Mouse (Mus musculus) intestine, postnatal 0 days (tissue): Measurements from ENCODE around the gene Mlst8. TPM values are rescaled to one million over a fixed set of nuclear protein-coding genes. Genes with fewer than 3 reads are reported as not detected.

ENCODE experiments used
- ATAC-seq: fragments of 200-750 bp; cut with Nextera tagmentation; 2 replicates; pipeline ENCODE4 v1.8.0; 2017; ENCODE audit warnings: mild to moderate bottlenecking, moderate TSS enrichment, moderate library complexity
- H3K27ac ChIP-seq: fragments of 300-500 bp; sonication (generic); 2 replicates; pipeline ENCODE4 v1.5.1; 2014; ENCODE audit warnings: mild to moderate bottlenecking, low read depth, low read length, moderate library complexity
- H3K27me3 ChIP-seq: fragments of 300-500 bp; sonication (generic); replicated peaks from 2 replicates; pipeline ENCODE4 v1.6.1; 2014; ENCODE audit warnings: low read length, mixed read lengths; ENCODE audit not compliant: control insufficient read depth, insufficient read depth
- H3K36me3 ChIP-seq: fragments of 300-500 bp; sonication (generic); 2 replicates; pipeline ENCODE4 v1.6.1; 2014; ENCODE audit warnings: mild to moderate bottlenecking, moderate library complexity; ENCODE audit not compliant: control insufficient read depth, insufficient read depth
- H3K4me1 ChIP-seq: fragments of 300-500 bp; sonication (generic); replicated peaks from 2 replicates; pipeline ENCODE4 v1.6.1; 2014; ENCODE audit warnings: antibody characterized with exemption, low read length, mixed read lengths; ENCODE audit not compliant: control insufficient read depth, insufficient read depth
- H3K4me2 ChIP-seq: fragments of 300-500 bp; sonication (generic); replicated peaks from 2 replicates; pipeline ENCODE4 v1.6.1; 2014; ENCODE audit warnings: low read depth, mild to moderate bottlenecking, moderate library complexity
- H3K4me3 ChIP-seq: fragments of 300-500 bp; sonication (generic); 2 replicates; pipeline ENCODE4 v1.5.1; 2014; ENCODE audit warnings: low read depth, low read length
- H3K9ac ChIP-seq: fragments of 300-500 bp; sonication (generic); 2 replicates; pipeline ENCODE4 v1.6.1; 2014; ENCODE audit warnings: mild to moderate bottlenecking, low read depth, low read length
- H3K9me3 ChIP-seq: fragments of 300-500 bp; sonication (generic); 2 replicates; pipeline ENCODE4 v1.6.1; 2016; ENCODE audit warnings: mixed run types; ENCODE audit not compliant: control insufficient read depth
- CTCF ChIP-seq: sonication (generic); IDR thresholded peaks from 2 replicates; pipeline ENCODE4 v1.5.1; 2016; ENCODE audit warnings: low read depth, mild to moderate bottlenecking, control low read depth, antibody characterized with exemption, moderate library complexity
- WGBS: fragments of 180-500 bp; shearing (Covaris S2); extraction: QIAGEN DNeasy Blood & Tissue Kit; methylation state at CpG from one replicate; pipeline ENCODE4 v1.1.7; 2014; 5-methylcytosine and 5-hydroxymethylcytosine counted together
- polyA plus RNA-seq: library from polyadenylated mRNA; unstranded; fragments of >200 nt; fragmentation: Nextera tagmentation; extraction: Ambion mirVana; gene quantifications from 2 replicates; pipeline ENCODE4 v1.2.1, GENCODE M21; 2015

Mlst8 gene
- polyA plus RNA-seq, 1 experiment from 2014 or later = 11.9 TPM

DNA sequence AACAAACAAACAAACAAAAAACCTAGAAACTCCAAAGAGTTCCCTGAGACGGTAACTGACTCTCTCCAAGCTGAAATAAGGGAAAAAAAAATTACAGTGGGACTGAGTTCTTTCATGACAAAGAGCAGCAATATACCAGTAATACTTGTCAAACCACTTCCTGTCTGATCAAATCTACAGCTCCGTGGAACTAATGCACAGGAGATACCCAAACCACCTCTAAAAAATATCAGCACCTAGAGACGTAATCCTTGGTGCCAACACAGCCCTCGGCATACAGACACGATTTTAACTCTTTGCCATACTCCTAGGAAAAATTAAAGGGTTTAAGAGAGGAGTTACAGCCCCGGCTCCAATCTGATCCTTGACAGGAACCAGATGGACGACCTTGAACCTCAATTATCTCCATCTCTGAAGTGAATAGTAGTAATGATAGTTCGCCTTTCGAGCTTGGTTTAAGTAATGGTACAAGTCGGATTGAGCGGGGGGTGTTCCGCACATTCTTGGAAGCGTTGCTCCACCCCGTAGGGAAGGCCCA is 24.6 kb downstream of the Mlst8 start:
- no peak for TF ChIP-seq CTCF
- WGBS = under 1% methylated on average over 14 of the region's 14 CpGs
- no peak for ATAC-seq

DNA sequence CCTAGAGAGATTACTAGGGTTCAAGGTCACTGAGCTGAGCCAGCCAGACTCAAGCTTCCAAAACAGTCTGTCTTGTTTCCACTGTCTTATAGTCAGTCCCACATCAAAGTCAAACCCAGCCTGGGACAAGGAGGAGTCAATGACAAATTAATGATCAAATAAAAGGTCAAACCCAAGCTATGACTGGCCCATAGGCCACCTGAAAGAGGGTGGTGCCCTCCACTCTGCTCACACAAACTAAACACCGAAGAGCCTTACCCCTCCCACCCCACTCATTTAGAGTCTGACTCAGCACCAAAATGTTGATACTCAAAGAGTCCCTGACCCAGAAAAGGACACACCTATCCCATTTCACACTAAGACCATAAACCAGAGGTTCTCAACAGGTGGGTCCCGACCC is 25.5 kb downstream of the Mlst8 start:
- Histone ChIP-seq H3K27me3 (no peaks in the 10 kb centered on the region), H3K4me2 (no peak overlapping the region), H3K9me3 (no peaks in the 10 kb centered on the region), H3K9ac (no peak overlapping the region), H3K36me3 (peaks cover 28% of the 10 kb centered on the region), H3K4me3 (no peak overlapping the region), H3K27ac (no peak overlapping the region), H3K4me1 (0 out of 2 replicates have a peak, but pooled peaks cover 3% of the 10 kb centered on the region)
- TF ChIP-seq CTCF = no peak
- WGBS = 61% methylated on average over 2 of the region's 2 CpGs
- no peak for ATAC-seq

More for the DNA sequence above, 24.6 kb downstream of the Mlst8 start:
- Histone ChIP-seq H3K27me3 (no peaks in the 10 kb centered on the region), H3K27ac (peak overlapping the region; percentile 96), H3K4me2 (peak overlapping the region; percentile 74), H3K4me1 (0 out of 2 replicates have a peak, but pooled peaks cover 3% of the 10 kb centered on the region), H3K9me3 (no peaks in the 10 kb centered on the region), H3K36me3 (peaks cover 19% of the 10 kb centered on the region), H3K4me3 (peak overlapping the region; percentile 77), H3K9ac (peak overlapping the region; percentile 90)

DNA sequence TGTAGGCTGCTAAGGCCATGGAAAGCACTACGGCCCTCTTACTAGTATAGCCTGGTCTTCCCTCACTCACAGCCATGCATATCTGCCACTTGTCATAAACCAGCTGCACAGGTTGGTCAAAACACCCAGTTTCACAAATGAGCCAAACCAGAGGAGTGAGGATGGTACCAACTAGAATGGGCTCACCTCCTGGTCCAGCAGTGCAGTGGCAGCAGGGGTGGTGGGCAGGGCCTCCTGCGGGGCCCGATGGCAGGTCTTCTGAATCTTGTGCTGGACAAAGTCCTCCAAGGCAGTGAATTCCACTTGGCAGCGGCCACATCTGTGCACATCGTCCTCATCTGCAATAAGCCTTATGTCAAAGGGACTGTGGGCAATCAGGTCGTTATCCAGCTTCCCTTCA is 27.7 kb downstream of the Mlst8 start:
- 0 out of 2 replicates have a peak, but pooled peaks cover 3% of the 10 kb centered on the region for H3K4me1 ChIP-seq
- no peak for ATAC-seq
- peaks cover 50% of the 10 kb centered on the region for H3K36me3 ChIP-seq
- H3K27ac ChIP-seq = no peak overlapping the region
- no peaks in the 10 kb centered on the region for H3K9me3 ChIP-seq
- no peak overlapping the region for H3K4me3 ChIP-seq
- H3K4me2 ChIP-seq = no peak overlapping the region
- no peaks in the 10 kb centered on the region for H3K27me3 ChIP-seq
- no peak for TF ChIP-seq CTCF
- 68% methylated on average over 6 of the region's 6 CpGs for WGBS
- no peak overlapping the region for H3K9ac ChIP-seq

DNA sequence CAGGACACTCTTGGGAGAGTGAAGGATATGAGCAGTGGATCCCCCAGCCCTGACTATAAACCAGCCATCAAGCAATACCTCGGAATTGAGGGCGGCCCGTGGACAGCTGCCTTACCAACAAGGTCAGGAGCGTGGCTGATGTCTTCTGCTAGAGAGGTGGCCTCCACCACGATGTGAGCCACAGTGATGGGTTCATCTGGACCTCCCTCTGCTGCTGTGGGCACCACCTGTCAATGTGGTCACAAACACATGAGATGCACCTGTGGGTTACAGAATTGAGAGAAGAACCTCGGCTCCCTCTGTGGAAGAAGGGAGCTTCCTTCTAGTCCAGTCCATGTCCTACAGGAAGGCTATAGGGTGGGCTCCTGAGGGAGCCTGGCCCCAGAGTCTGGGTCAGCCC is 29.4 kb downstream of the Mlst8 start:
- peaks cover 67% of the 10 kb centered on the region for H3K36me3 ChIP-seq
- 93% methylated on average over 6 of the region's 6 CpGs for WGBS
- no peak overlapping the region for H3K27ac ChIP-seq
- no peak for TF ChIP-seq CTCF
- no peak overlapping the region for H3K4me2 ChIP-seq
- no peak for ATAC-seq
- H3K9ac ChIP-seq = no peak overlapping the region
- H3K4me1 ChIP-seq = no peaks in the 10 kb centered on the region
- H3K27me3 ChIP-seq = no peaks in the 10 kb centered on the region
- no peaks in the 10 kb centered on the region for H3K9me3 ChIP-seq
- H3K4me3 ChIP-seq = no peak overlapping the region

DNA sequence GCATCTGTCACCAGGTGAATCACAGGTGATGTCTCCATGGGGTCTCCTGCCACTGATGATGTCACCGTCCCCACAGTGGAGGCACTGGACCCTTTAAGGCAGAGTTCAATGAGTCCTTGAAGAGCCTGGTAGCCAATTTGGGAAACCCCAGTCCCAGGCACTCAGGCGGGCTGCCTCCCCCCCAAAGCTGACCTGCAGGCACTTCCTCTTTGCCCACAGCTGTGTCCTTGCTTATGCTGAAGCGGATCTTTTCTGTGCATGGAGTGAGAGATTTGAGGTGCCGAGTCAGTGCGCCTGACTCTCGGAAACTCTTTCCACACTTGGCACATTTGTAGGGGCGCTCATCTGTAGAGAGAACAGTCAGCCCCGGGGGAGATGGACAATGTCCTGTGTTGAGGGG is 32.3 kb downstream of the Mlst8 start:
- H3K27ac ChIP-seq = no peak overlapping the region
- no peaks in the 10 kb centered on the region for H3K4me1 ChIP-seq
- no peak overlapping the region for H3K4me3 ChIP-seq
- no peak for TF ChIP-seq CTCF
- H3K27me3 ChIP-seq = no peaks in the 10 kb centered on the region
- H3K36me3 ChIP-seq = peaks cover 82% of the 10 kb centered on the region
- 94% methylated on average over 8 of the region's 8 CpGs for WGBS
- H3K9ac ChIP-seq = no peak overlapping the region
- no peak overlapping the region for H3K4me2 ChIP-seq
- ATAC-seq = no peak
- no peaks in the 10 kb centered on the region for H3K9me3 ChIP-seq

DNA sequence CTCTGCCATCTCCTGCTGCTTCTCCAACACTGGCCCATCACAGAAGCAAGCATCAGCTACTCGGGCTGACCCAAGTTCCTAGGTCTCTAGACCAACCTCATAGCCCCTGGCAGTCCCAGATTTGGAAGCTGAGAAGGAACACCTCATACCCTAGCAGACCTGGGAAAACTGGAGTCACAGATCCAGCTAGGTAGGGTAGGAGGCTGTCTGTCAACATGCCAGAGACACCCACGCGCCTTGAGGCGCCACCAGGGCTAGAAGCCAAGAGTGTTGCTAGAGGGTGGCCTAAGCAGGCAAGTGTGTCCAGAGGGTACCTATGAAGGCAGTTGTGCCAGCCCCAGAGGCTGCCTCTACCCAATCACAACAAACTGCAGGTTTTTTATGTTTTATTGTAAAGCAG is 35.5 kb downstream of the Mlst8 start:
- no peak for ATAC-seq
- no peak for TF ChIP-seq CTCF
- Histone ChIP-seq H3K9me3 (no peaks in the 10 kb centered on the region), H3K36me3 (peaks cover 79% of the 10 kb centered on the region), H3K4me3 (no peak overlapping the region), H3K4me1 (no peaks in the 10 kb centered on the region), H3K9ac (no peak overlapping the region), H3K27me3 (no peaks in the 10 kb centered on the region), H3K27ac (no peak overlapping the region), H3K4me2 (no peak overlapping the region)
- WGBS = 88% methylated on average over 4 of the region's 4 CpGs
